Mouse (Mus musculus) forebrain, embryonic 16.5 days (tissue): ENCODE data around the gene Mei1. TPM values are rescaled to one million over a fixed set of nuclear protein-coding genes. Genes with fewer than 3 reads are reported as not detected.

Experiments
- ATAC-seq: fragments of 200-750 bp; cut with Nextera tagmentation; 2 replicates; pipeline ENCODE4 v1.8.0; 2017; ENCODE audit warnings: mild to moderate bottlenecking, moderate library complexity
- H3K27ac ChIP-seq: fragments of 300-500 bp; sonication (generic); 2 replicates; pipeline ENCODE4 v1.5.1; 2014; ENCODE audit warnings: low read length, control low read depth
- H3K27me3 ChIP-seq: fragments of 300-500 bp; sonication (generic); replicated peaks from 2 replicates; pipeline ENCODE4 v1.6.1; 2014; ENCODE audit warnings: low read length; ENCODE audit not compliant: control insufficient read depth, insufficient read depth
- H3K36me3 ChIP-seq: fragments of 300-500 bp; sonication (generic); 2 replicates; pipeline ENCODE4 v1.6.1; 2014; ENCODE audit not compliant: control insufficient read depth, insufficient read depth
- H3K4me1 ChIP-seq: fragments of 300-500 bp; sonication (generic); replicated peaks from 2 replicates; pipeline ENCODE4 v1.6.1; 2014; ENCODE audit warnings: low read length; ENCODE audit not compliant: control insufficient read depth, insufficient read depth
- H3K4me2 ChIP-seq: fragments of 300-500 bp; sonication (generic); 2 replicates; pipeline ENCODE4 v1.6.1; 2014; ENCODE audit warnings: mild to moderate bottlenecking, low read length, control low read depth
- H3K4me3 ChIP-seq: fragments of 300-500 bp; sonication (generic); replicated peaks from 2 replicates; pipeline ENCODE4 v1.5.1; 2014; ENCODE audit warnings: mild to moderate bottlenecking, low read length, control low read depth
- H3K9ac ChIP-seq: fragments of 300-500 bp; sonication (generic); replicated peaks from 2 replicates; pipeline ENCODE4 v1.6.1; 2014; ENCODE audit warnings: low read depth, low read length, control low read depth
- H3K9me3 ChIP-seq: fragments of 300-500 bp; sonication (generic); 2 replicates; pipeline ENCODE4 v1.6.1; 2016; ENCODE audit warnings: low read length; ENCODE audit not compliant: control insufficient read depth
- WGBS: fragments of 180-500 bp; shearing (Covaris S2); extraction: QIAGEN DNeasy Blood & Tissue Kit; methylation state at CpG from one replicate; pipeline ENCODE4 v1.1.7; 2014; 5-methylcytosine and 5-hydroxymethylcytosine counted together
- polyA plus RNA-seq: library from polyadenylated mRNA; unstranded; fragments of >200 nt; fragmentation: Nextera tagmentation; extraction: Ambion mirVana; gene quantifications from 2 replicates; pipeline ENCODE4 v1.2.1, GENCODE M21; 2015

Mei1 gene
- not detected in 2 replicates for polyA plus RNA-seq

GRCm38 (mm10) chr15:82069898-82070297 is at the start of gene Mei1:
Mei1 (plus strand) TSS chr15:82069996.
- Histone ChIP-seq H3K4me2 (peak within 1 kb of the TSS; percentile 33), H3K9me3 (no peaks in the 10 kb centered on the region), H3K27me3 (peaks cover 22% of the 10 kb centered on the region), H3K4me3 (peak within 1 kb of the TSS; percentile 11), H3K36me3 (no peaks in the 10 kb centered on the region), H3K9ac (no peak within 1 kb of the TSS), H3K27ac (no peak within 1 kb of the TSS), H3K4me1 (peaks cover 4% of the 10 kb centered on the region; the same call in 1 of the 2 replicates)
- 24% methylated on average over 40 of the region's 40 CpGs for WGBS
- no peak for ATAC-seq

GRCm38 (mm10) chr15:82022535-82023088 is 47.2 kb upstream of the Mei1 start:
- no peak for ATAC-seq
- no peak overlapping the region for H3K9ac ChIP-seq
- H3K4me1 ChIP-seq: no peaks in the 10 kb centered on the region; the same call in 1 of the 2 replicates
- WGBS: 89% methylated on average over 13 of the region's 13 CpGs
- H3K9me3 ChIP-seq: no peaks in the 10 kb centered on the region
- H3K36me3 ChIP-seq: peaks cover 34% of the 10 kb centered on the region
- H3K27me3 ChIP-seq: no peaks in the 10 kb centered on the region
- no peak overlapping the region for H3K4me3 ChIP-seq
- no peak overlapping the region for H3K4me2 ChIP-seq
- H3K27ac ChIP-seq: no peak overlapping the region

GRCm38 (mm10) chr15:82023965-82024635 is 45.7 kb upstream of the Mei1 start:
- H3K4me2 ChIP-seq: no peak overlapping the region
- no peak for ATAC-seq
- H3K4me1 ChIP-seq: no peaks in the 10 kb centered on the region
- no peak overlapping the region for H3K9ac ChIP-seq
- H3K27ac ChIP-seq: no peak overlapping the region
- 89% methylated on average over 6 of the region's 6 CpGs for WGBS
- H3K27me3 ChIP-seq: no peaks in the 10 kb centered on the region
- no peak overlapping the region for H3K4me3 ChIP-seq
- peaks cover 35% of the 10 kb centered on the region for H3K36me3 ChIP-seq
- no peaks in the 10 kb centered on the region for H3K9me3 ChIP-seq

- no peak for ATAC-seq
- Histone ChIP-seq H3K9me3 (no peaks in the 10 kb centered on the region), H3K27me3 (no peaks in the 10 kb centered on the region), H3K4me3 (no peak overlapping the region), H3K4me1 (no peaks in the 10 kb centered on the region), H3K4me2 (no peak overlapping the region), H3K36me3 (peaks cover 36% of the 10 kb centered on the region), H3K27ac (no peak overlapping the region), H3K9ac (no peak overlapping the region)
- WGBS: 95% methylated on average over 7 of the region's 7 CpGs
Observed at GRCm38 (mm10) chr15:82027276-82027675, 42.5 kb upstream of the Mei1 start.

GRCm38 (mm10) chr15:82027726-82028125 is 42.1 kb upstream of the Mei1 start:
- no peak overlapping the region for H3K4me2 ChIP-seq
- peaks cover 33% of the 10 kb centered on the region for H3K36me3 ChIP-seq
- no peak overlapping the region for H3K27ac ChIP-seq
- ATAC-seq: no peak
- no peak overlapping the region for H3K9ac ChIP-seq
- H3K4me3 ChIP-seq: no peak overlapping the region
- H3K9me3 ChIP-seq: no peaks in the 10 kb centered on the region
- no peaks in the 10 kb centered on the region for H3K27me3 ChIP-seq
- H3K4me1 ChIP-seq: no peaks in the 10 kb centered on the region
- 94% methylated on average over 7 of the region's 7 CpGs for WGBS

GRCm38 (mm10) chr15:82032386-82032785 is 37.4 kb upstream of the Mei1 start:
- no peak overlapping the region for H3K27ac ChIP-seq
- H3K27me3 ChIP-seq: no peaks in the 10 kb centered on the region
- no peaks in the 10 kb centered on the region for H3K4me1 ChIP-seq
- no peak overlapping the region for H3K9ac ChIP-seq
- H3K36me3 ChIP-seq: peaks cover 6% of the 10 kb centered on the region
- 91% methylated on average over 7 of the region's 7 CpGs for WGBS
- no peak overlapping the region for H3K4me3 ChIP-seq
- no peak for ATAC-seq
- no peak overlapping the region for H3K4me2 ChIP-seq
- H3K9me3 ChIP-seq: no peaks in the 10 kb centered on the region

- Histone ChIP-seq H3K9ac (no peak within 1 kb of the TSS), H3K27ac (no peak within 1 kb of the TSS), H3K27me3 (no peaks in the 10 kb centered on the region), H3K9me3 (no peaks in the 10 kb centered on the region), H3K4me3 (no peak within 1 kb of the TSS), H3K4me2 (no peak within 1 kb of the TSS), H3K36me3 (peaks cover 13% of the 10 kb centered on the region), H3K4me1 (no peaks in the 10 kb centered on the region)
- no peak for ATAC-seq
- 92% methylated on average over 4 of the region's 4 CpGs for WGBS
Observed at GRCm38 (mm10) chr15:82033762-82034161, 36.0 kb upstream of the Mei1 start, which contains the start of gene Desi1. Desi1 (minus strand) TSS chr15:82033862.

GRCm38 (mm10) chr15:82035904-82036689 is 33.7 kb upstream of the Mei1 start:
- H3K27me3 ChIP-seq: no peaks in the 10 kb centered on the region
- H3K9ac ChIP-seq: no peak overlapping the region
- H3K27ac ChIP-seq: no peak overlapping the region
- no peak for ATAC-seq
- no peak overlapping the region for H3K4me3 ChIP-seq
- no peaks in the 10 kb centered on the region for H3K4me1 ChIP-seq
- peaks cover 14% of the 10 kb centered on the region for H3K36me3 ChIP-seq
- H3K4me2 ChIP-seq: no peak overlapping the region
- no peaks in the 10 kb centered on the region for H3K9me3 ChIP-seq
- WGBS: 82% methylated on average over 12 of the region's 12 CpGs

GRCm38 (mm10) chr15:82040650-82041049 is 29.1 kb upstream of the Mei1 start:
- Histone ChIP-seq H3K9ac (no peak overlapping the region), H3K4me3 (no peak overlapping the region), H3K4me1 (peaks cover 7% of the 10 kb centered on the region), H3K36me3 (peaks cover 21% of the 10 kb centered on the region), H3K27me3 (no peaks in the 10 kb centered on the region), H3K27ac (no peak overlapping the region), H3K9me3 (no peaks in the 10 kb centered on the region), H3K4me2 (no peak overlapping the region)
- WGBS: 96% methylated on average over 1 of the region's 1 CpGs
- peak; percentile 76 for ATAC-seq
